In genomic region chr16:94602188-94602587, GRCm38 (mm10) we compare ENCODE assay signal across 12 mouse cellular contexts. TPM values are rescaled to one million over a fixed set of nuclear protein-coding genes. Genes with fewer than 3 reads are reported as not detected.
DNase-seq lines count a peak whose midpoint lies in the region; ATAC-seq and TF ChIP-seq lines count a peak whose summit lies in the region.
"Had no signal": no experiment of that assay in that cellular context is flagged by ENCODE, and none has a peak within 500 bp of the region (broad histone marks: within the 10 kb centered on the region; RNA-seq: fewer than 3 reads in every experiment).

No protein-coding gene starts in this region.

- no peak overlapping the region for H3K4me3 ChIP-seq in gastrocnemius, adult 2 months
- H3K4me3 ChIP-seq in intestine, embryonic 14.5 days (ENCODE audit: low read depth, low read length): no peak overlapping the region
- no peak overlapping the region for H3K4me3 ChIP-seq in intestine, embryonic 15.5 days (replicated peaks)
- no peak overlapping the region for H3K4me3 ChIP-seq in lung, embryonic 14.5 days (ENCODE audit: low read depth, low read length)
- H3K4me3 ChIP-seq in stomach, embryonic 16.5 days (replicated peaks; ENCODE audit: low read length): no peak overlapping the region
- H3K4me3 ChIP-seq: hindbrain, embryonic 15.5 days; lung, embryonic 15.5 days had no signal

- no peak for ATAC-seq in intestine, embryonic 14.5 days (replicated peaks; ENCODE audit: low FRiP score, low TSS enrichment, low read depth)
- ATAC-seq in intestine, embryonic 15.5 days: no peak
- ATAC-seq in lung, embryonic 14.5 days (ENCODE audit: insufficient read depth): no peak
- no peak for ATAC-seq in stomach, embryonic 16.5 days (ENCODE audit: insufficient read depth, low FRiP score)
- ATAC-seq: forebrain, embryonic 14.5 days had no signal

- no peaks in the 10 kb centered on the region for H3K9me3 ChIP-seq in intestine, embryonic 14.5 days (ENCODE audit: control insufficient read depth, low read length)
- H3K9me3 ChIP-seq in intestine, embryonic 15.5 days: no peaks in the 10 kb centered on the region
- no peaks in the 10 kb centered on the region for H3K9me3 ChIP-seq in lung, embryonic 14.5 days (ENCODE audit: low read depth, low read length)
- no peaks in the 10 kb centered on the region for H3K9me3 ChIP-seq in stomach, embryonic 16.5 days (replicated peaks; ENCODE audit: control insufficient read depth, low read length)
- H3K9me3 ChIP-seq: hindbrain, embryonic 15.5 days; lung, embryonic 15.5 days had no signal

- intact Hi-C loops in gastrocnemius, adult 2 months (cut with DNase I): no loop called here

- no peaks in the 10 kb centered on the region for H3K36me3 ChIP-seq in intestine, embryonic 14.5 days (ENCODE audit: control insufficient read depth, insufficient read depth, low read length)
- H3K36me3 ChIP-seq in intestine, embryonic 15.5 days: no peaks in the 10 kb centered on the region
- H3K36me3 ChIP-seq in lung, embryonic 14.5 days (ENCODE audit: insufficient read depth): no peaks in the 10 kb centered on the region
- H3K36me3 ChIP-seq in stomach, embryonic 16.5 days (ENCODE audit: control insufficient read depth, insufficient read depth, low read length): no peaks in the 10 kb centered on the region
- H3K36me3 ChIP-seq: hindbrain, embryonic 15.5 days; lung, embryonic 15.5 days had no signal

- 76% methylated on average over 1 of the region's 1 CpGs for WGBS in intestine, embryonic 14.5 days
- WGBS in intestine, embryonic 15.5 days: 73% methylated on average over 1 of the region's 1 CpGs
- 80% methylated on average over 1 of the region's 1 CpGs for WGBS in lung, embryonic 14.5 days
- 76% methylated on average over 1 of the region's 1 CpGs for WGBS in stomach, embryonic 16.5 days

- H3K4me1 ChIP-seq in intestine, embryonic 14.5 days (replicated peaks; ENCODE audit: control insufficient read depth, insufficient read depth, low read length): peaks cover 46% of the 10 kb centered on the region
- H3K4me1 ChIP-seq in intestine, embryonic 15.5 days (replicated peaks): peaks cover 58% of the 10 kb centered on the region
- peaks cover 40% of the 10 kb centered on the region for H3K4me1 ChIP-seq in lung, embryonic 14.5 days (ENCODE audit: insufficient read depth)
- H3K4me1 ChIP-seq in stomach, embryonic 16.5 days (ENCODE audit: control insufficient read depth, insufficient read depth, low read length): peaks cover 55% of the 10 kb centered on the region

- H3K4me2 ChIP-seq in intestine, embryonic 14.5 days (ENCODE audit: low read length): no peak overlapping the region
- H3K4me2 ChIP-seq in intestine, embryonic 15.5 days (replicated peaks): no peak overlapping the region
- H3K4me2 ChIP-seq in lung, embryonic 14.5 days: no peak overlapping the region
- no peak overlapping the region for H3K4me2 ChIP-seq in stomach, embryonic 16.5 days (ENCODE audit: low read depth, low read length)
- H3K4me2 ChIP-seq: hindbrain, embryonic 15.5 days; midbrain, embryonic 11.5 days had no signal

- no peak for TF ChIP-seq CTCF in gastrocnemius, adult 2 months (IDR thresholded peaks at IDR 0.05)
- TF ChIP-seq CTCF in lung, embryonic 14.5 days (IDR thresholded peaks at IDR 0.05; ENCODE audit: low read depth): no peak

- no peak for DNase-seq in gastrocnemius, adult 2 months
- no peak for DNase-seq in gastrocnemius, postnatal 4 days (ENCODE audit: low spot score in 2 of 2)
- no peak for DNase-seq in intestine, embryonic 14.5 days (ENCODE audit: low spot score)
- DNase-seq in lung, embryonic 14.5 days: no peak
- no peak for DNase-seq in lung, postnatal 14 days
- DNase-seq in right cerebral cortex, postnatal 14 days: no peak

- H3K9ac ChIP-seq in intestine, embryonic 14.5 days (ENCODE audit: low read length): no peak overlapping the region
- no peak overlapping the region for H3K9ac ChIP-seq in intestine, embryonic 15.5 days
- no peak overlapping the region for H3K9ac ChIP-seq in lung, embryonic 14.5 days
- no peak overlapping the region for H3K9ac ChIP-seq in stomach, embryonic 16.5 days (ENCODE audit: low read length)
- H3K9ac ChIP-seq: hindbrain, embryonic 15.5 days; lung, embryonic 15.5 days had no signal

- no peaks in the 10 kb centered on the region for H3K27me3 ChIP-seq in intestine, embryonic 14.5 days (replicated peaks; ENCODE audit: control insufficient read depth, insufficient read depth, low read length)
- no peaks in the 10 kb centered on the region for H3K27me3 ChIP-seq in intestine, embryonic 15.5 days (replicated peaks)
- no peaks in the 10 kb centered on the region for H3K27me3 ChIP-seq in lung, embryonic 14.5 days (ENCODE audit: insufficient read depth, low read length)
- H3K27me3 ChIP-seq in stomach, embryonic 16.5 days (ENCODE audit: control insufficient read depth, insufficient read depth, low read length): no peaks in the 10 kb centered on the region
- H3K27me3 ChIP-seq: hindbrain, embryonic 15.5 days; lung, embryonic 15.5 days had no signal

- peak overlapping the region; percentile 57 for H3K27ac ChIP-seq in gastrocnemius, adult 2 months
- H3K27ac ChIP-seq in intestine, embryonic 14.5 days (ENCODE audit: low read depth): peak overlapping the region; percentile 54; the same call in 1 of the 2 replicates
- no peak overlapping the region for H3K27ac ChIP-seq in intestine, embryonic 15.5 days
- peak overlapping the region; percentile 13; the same call in 1 of the 2 replicates for H3K27ac ChIP-seq in lung, embryonic 14.5 days (ENCODE audit: low read depth)
- peak overlapping the region; percentile 74 for H3K27ac ChIP-seq in stomach, embryonic 16.5 days (ENCODE audit: low read length)

RNA-seq across cellular contexts. Expression of gene Dyrk1a, which starts 32.4 kb away (rescaled TPM):
- total RNA-seq in gastrocnemius, adult 2 months (2021): 10 to 100 TPM; 94.4 to 98.0 TPM
- total RNA-seq in gastrocnemius, postnatal 4 days (2021): 100 to 1,000 TPM; 114 to 123 TPM
- polyA plus RNA-seq in intestine, embryonic 14.5 days (2014; fragmentation: Nextera tagmentation; extraction: Ambion mirVana): 11.5 and 13.5 TPM in 2 replicates
- 8.1 and 8.7 TPM in 2 replicates for polyA plus RNA-seq in intestine, embryonic 15.5 days (2015; fragmentation: Nextera tagmentation; extraction: Ambion mirVana)
- polyA plus RNA-seq in lung, embryonic 14.5 days (2014; fragmentation: Nextera tagmentation; extraction: Ambion mirVana): 11.2 and 11.8 TPM in 2 replicates
- 7.4 TPM in 2 replicates for polyA plus RNA-seq in stomach, embryonic 16.5 days (2015; fragmentation: Nextera tagmentation; extraction: Ambion mirVana)
